Mouse (Mus musculus) monocyte, adult 5-6 weeks (primary cell): ENCODE measurements around the gene Adora2a. TPM values are rescaled to one million over a fixed set of nuclear protein-coding genes. Genes with fewer than 3 reads are reported as not detected.
A peak's percentile ranks its signal among the peaks of the same experiment; 100 is the strongest.
"Not testable (repeated sequence)": the region's sequence is repeated elsewhere in the genome, so short reads cannot be mapped to it uniquely, and the experiment has no call there.

ENCODE experiments used
- ATAC-seq: fragments of 153-309, 156-312 bp; replicated peaks from 2 replicates; pipeline ENCODE4 v1.8.0; 2017; ENCODE audit warnings: mild to moderate bottlenecking; ENCODE audit not compliant: low TSS enrichment, insufficient number of reproducible peaks, severe bottlenecking, poor library complexity, low FRiP score
- total RNA-seq: library from RNA; stranded (forward); fragments of 200-1000, 200-491, 200-594 nt; gene quantifications from 3 replicates; pipeline ENCODE4 v1.2.3, GENCODE M21; 2017

The Adora2a gene
- 19.5 to 51.1 TPM (median 31.6 TPM) in 3 replicates for total RNA-seq

GRCm38 (mm10) chr10:75316872-75316907 is at the start of gene Adora2a:
Adora2a (plus strand) TSS chr10:75316877.
- ATAC-seq: no peak

- ATAC-seq: peak; percentile 38; the same call in 1 of the 2 replicates
Measured at GRCm38 (mm10) chr10:75273020-75273419, 43.7 kb upstream of the Adora2a start.

- ATAC-seq: peak; percentile 55
Measured at GRCm38 (mm10) chr10:75276427-75277013, 40.2 kb upstream of the Adora2a start.

GRCm38 (mm10) chr10:75277501-75277900 is 39.2 kb upstream of the Adora2a start:
- no peak for ATAC-seq

- ATAC-seq: peak; percentile 98
Measured at GRCm38 (mm10) chr10:75282648-75283047, 34.0 kb upstream of the Adora2a start.

- no peak for ATAC-seq
Measured at GRCm38 (mm10) chr10:75283821-75284220, 32.9 kb upstream of the Adora2a start.

GRCm38 (mm10) chr10:75288579-75288978 is 28.1 kb upstream of the Adora2a start:
- peak; percentile 82 for ATAC-seq

- no peak for ATAC-seq
Measured at GRCm38 (mm10) chr10:75289392-75289791, 27.3 kb upstream of the Adora2a start.

- no peak for ATAC-seq
Measured at GRCm38 (mm10) chr10:75290650-75291049, 26.0 kb upstream of the Adora2a start.

- ATAC-seq: no peak
Measured at GRCm38 (mm10) chr10:75291338-75291737, 25.3 kb upstream of the Adora2a start.

GRCm38 (mm10) chr10:75292206-75292605 is 24.5 kb upstream of the Adora2a start:
- not testable (repeated sequence) for ATAC-seq

GRCm38 (mm10) chr10:75293288-75293687 is 23.4 kb upstream of the Adora2a start:
- ATAC-seq: no peak

GRCm38 (mm10) chr10:75294362-75294761 is 22.3 kb upstream of the Adora2a start:
- no peak for ATAC-seq

- ATAC-seq: no peak
Measured at GRCm38 (mm10) chr10:75294926-75295325, 21.8 kb upstream of the Adora2a start.

GRCm38 (mm10) chr10:75298608-75299007 is 18.1 kb upstream of the Adora2a start:
- ATAC-seq: no peak

GRCm38 (mm10) chr10:75299785-75300418 is 16.8 kb upstream of the Adora2a start:
- peak; percentile 86 for ATAC-seq

GRCm38 (mm10) chr10:75301195-75301806 is 15.4 kb upstream of the Adora2a start:
- ATAC-seq: no peak

GRCm38 (mm10) chr10:75301937-75302336 is 14.7 kb upstream of the Adora2a start:
- ATAC-seq: no peak

- no peak for ATAC-seq
Measured at GRCm38 (mm10) chr10:75302536-75302935, 14.1 kb upstream of the Adora2a start.

- no peak for ATAC-seq
Measured at GRCm38 (mm10) chr10:75303324-75304048, 13.2 kb upstream of the Adora2a start.
